Mouse (Mus musculus) liver, postnatal 0 days (tissue): ENCODE data around the gene Hist1h1b. TPM values are rescaled to one million over a fixed set of nuclear protein-coding genes. Genes with fewer than 3 reads are reported as not detected.
"Not testable (repeated sequence)": the region's sequence is repeated elsewhere in the genome, so short reads cannot be mapped to it uniquely, and the experiment has no call there.

Source experiments
- ATAC-seq: fragments of 200-750 bp; cut with Nextera tagmentation; 2 replicates; pipeline ENCODE4 v1.8.0; 2017; ENCODE audit warnings: mild to moderate bottlenecking, moderate library complexity
- DNase-seq: peaks from one replicate; pipeline ENCODE4 v3.0.0-alpha.2; 2016
- H3K27ac ChIP-seq: fragments of 300-500 bp; sonication (generic); 2 replicates; pipeline ENCODE4 v1.5.1; 2014; ENCODE audit warnings: antibody characterized with exemption, moderate library complexity, mild to moderate bottlenecking, low read depth
- H3K27me3 ChIP-seq: fragments of 300-500 bp; sonication (generic); 2 replicates; pipeline ENCODE4 v1.6.1; 2014; ENCODE audit warnings: low read length, control low read depth, mixed read lengths; ENCODE audit not compliant: insufficient read depth
- H3K36me3 ChIP-seq: fragments of 300-500 bp; sonication (generic); replicated peaks from 2 replicates; pipeline ENCODE4 v1.6.1; 2014; ENCODE audit warnings: mild to moderate bottlenecking, control low read depth, low read length, moderate library complexity, mixed read lengths; ENCODE audit not compliant: insufficient read depth
- H3K4me1 ChIP-seq: fragments of 300-500 bp; sonication (generic); 2 replicates; pipeline ENCODE4 v1.6.1; 2014; ENCODE audit warnings: antibody characterized with exemption, mild to moderate bottlenecking, control low read depth; ENCODE audit not compliant: insufficient read depth
- H3K4me2 ChIP-seq: fragments of 300-500 bp; sonication (generic); 2 replicates; pipeline ENCODE4 v1.6.1; 2014; ENCODE audit warnings: low read depth, mild to moderate bottlenecking, low read length, moderate library complexity, mixed read lengths
- H3K4me3 ChIP-seq: fragments of 300-500 bp; sonication (generic); 2 replicates; pipeline ENCODE4 v1.5.1; 2014; ENCODE audit warnings: low read depth, low read length
- H3K9ac ChIP-seq: fragments of 300-500 bp; sonication (generic); replicated peaks from 2 replicates; pipeline ENCODE4 v1.6.1; 2014; ENCODE audit warnings: mild to moderate bottlenecking, moderate library complexity
- H3K9me3 ChIP-seq: fragments of 300-500 bp; sonication (generic); 2 replicates; pipeline ENCODE4 v1.6.1; 2016; ENCODE audit warnings: mild to moderate bottlenecking, control low read depth, low read length, mixed read lengths
- CTCF ChIP-seq: sonication (generic); IDR thresholded peaks from 2 replicates; pipeline ENCODE4 v1.5.1; 2016; ENCODE audit warnings: antibody characterized with exemption, low read depth
- EP300 ChIP-seq: IDR thresholded peaks from 2 replicates; pipeline ENCODE4 v1.6.1; 2016; ENCODE audit warnings: antibody characterized with exemption, low read depth, mild to moderate bottlenecking
- WGBS: fragments of 180-500 bp; shearing (Covaris S2); extraction: QIAGEN DNeasy Blood & Tissue Kit; methylation state at CpG from one replicate; pipeline ENCODE4 v1.1.7; 2014; ENCODE audit not compliant: insufficient replicate concordance; 5-methylcytosine and 5-hydroxymethylcytosine counted together
- polyA plus RNA-seq: library from polyadenylated mRNA; unstranded; fragments of >200 nt; fragmentation: Nextera tagmentation; extraction: Ambion mirVana; gene quantifications from 2 replicates; pipeline ENCODE4 v1.2.1, GENCODE M21; 2015

Hist1h1b gene
- polyA plus RNA-seq, result 20.0 and 27.9 TPM in 2 replicates

GRCm38 (mm10) chr13:21779767-21780731, at the start of gene Hist1h1b:
Hist1h1b (minus strand) TSS chr13:21780625.
- Histone ChIP-seq H3K4me2 (peak within 1 kb of the TSS; percentile 80), H3K36me3 (no peaks in the 10 kb centered on the region), H3K27me3 (no peaks in the 10 kb centered on the region), H3K4me1 (peaks cover 17% of the 10 kb centered on the region), H3K4me3 (peak within 1 kb of the TSS; percentile 61), H3K27ac (peak within 1 kb of the TSS; percentile 95), H3K9ac (peak within 1 kb of the TSS; percentile 87), H3K9me3 (no peaks in the 10 kb centered on the region)
- TF ChIP-seq CTCF (peak; percentile 18), EP300 (no peak)
- DNase-seq (peak; percentile 85), ATAC-seq (peak; percentile 49)
- WGBS, result under 1% methylated on average over 44 of the region's 44 CpGs

DNA sequence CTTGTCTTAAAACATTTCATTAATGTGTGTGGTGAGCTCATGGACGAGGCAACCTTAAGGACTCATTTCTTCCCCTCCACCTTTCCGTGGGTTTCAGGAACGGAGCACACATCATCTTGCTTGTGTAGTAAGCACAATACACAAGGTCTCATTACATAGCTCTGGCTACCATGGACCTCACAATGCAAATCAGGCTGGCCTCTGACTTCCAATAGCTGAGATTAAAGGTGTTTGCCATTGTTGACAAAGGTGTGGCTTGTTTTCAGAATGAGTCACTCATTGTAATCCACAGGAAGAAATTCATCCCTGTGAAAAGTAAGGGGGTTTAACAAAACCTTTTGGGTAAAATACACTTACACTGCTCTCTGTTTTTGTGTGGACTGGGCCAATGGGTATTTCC, 48.1 kb upstream of the Hist1h1b start:
- Histone ChIP-seq H3K36me3 (no peaks in the 10 kb centered on the region), H3K4me2 (no peak overlapping the region), H3K4me3 (no peak overlapping the region), H3K9me3 (no peaks in the 10 kb centered on the region), H3K27ac (no peak overlapping the region), H3K27me3 (no peaks in the 10 kb centered on the region), H3K9ac (no peak overlapping the region), H3K4me1 (no peaks in the 10 kb centered on the region)
- DNase-seq, result no peak
- TF ChIP-seq EP300, result no peak
- no peak for TF ChIP-seq CTCF
- WGBS, result 81% methylated on average over 3 of the region's 3 CpGs
- ATAC-seq, result no peak

DNA sequence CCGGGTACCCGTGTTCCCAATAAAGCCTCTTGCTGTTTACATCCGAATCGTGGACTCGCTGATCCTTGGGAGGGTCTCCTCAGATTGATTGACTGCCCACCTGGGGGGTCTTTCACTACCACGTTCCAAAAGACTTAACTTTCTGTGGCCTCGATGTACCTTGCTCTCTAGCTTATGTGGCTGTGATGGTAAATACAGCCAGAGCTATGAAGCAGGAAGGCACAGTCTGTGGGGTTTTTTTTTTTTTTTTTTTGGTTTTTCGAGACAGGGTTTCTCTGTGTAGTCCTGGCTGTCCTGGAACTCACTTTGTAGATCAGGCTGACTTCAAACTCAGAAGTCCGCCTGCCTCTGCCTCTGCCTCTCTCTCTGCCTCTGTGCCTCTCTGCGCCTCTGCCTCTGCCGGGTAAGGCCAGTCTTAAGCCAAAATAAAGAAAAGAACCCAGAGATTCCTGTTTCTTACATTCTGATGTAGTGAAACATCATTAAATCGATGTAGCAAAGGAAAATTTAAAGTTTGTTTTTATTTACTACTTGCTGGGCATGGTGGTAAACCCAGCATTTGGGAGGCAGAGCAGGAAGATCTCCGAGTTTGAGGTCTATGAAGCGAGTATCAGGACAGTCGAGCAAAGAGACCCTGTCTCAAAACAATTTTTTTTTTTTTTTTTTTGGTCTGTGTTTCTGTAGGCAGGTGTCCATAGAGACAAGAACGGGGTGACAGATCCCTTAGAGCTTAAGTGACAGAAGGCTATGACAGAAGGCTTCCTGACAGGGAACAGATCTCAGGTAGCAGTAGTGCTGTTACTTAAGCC, 39.9 kb upstream of the Hist1h1b start:
- not testable (repeated sequence) for ATAC-seq, H3K9me3 ChIP-seq, H3K36me3 ChIP-seq, H3K27me3 ChIP-seq, H3K9ac ChIP-seq, H3K4me1 ChIP-seq, H3K27ac ChIP-seq, H3K4me3 ChIP-seq, DNase-seq, H3K4me2 ChIP-seq
- WGBS, result 68% methylated on average over 6 of the region's 16 CpGs

- not testable (repeated sequence) for H3K4me2 ChIP-seq, H3K9me3 ChIP-seq, H3K4me1 ChIP-seq, DNase-seq, H3K9ac ChIP-seq, H3K27me3 ChIP-seq, H3K36me3 ChIP-seq
- Histone ChIP-seq H3K27ac (peak overlapping the region; percentile 78), H3K4me3 (0 out of 2 replicates have a peak overlapping the region, but pooled peaks have one; percentile 8)
- 0% methylated on average over 10 of the region's 14 CpGs for WGBS
- ATAC-seq, result peak; percentile 35
Measured at GRCm38 (mm10) chr13:21812092-21812491, 31.7 kb upstream of the Hist1h1b start.

DNA sequence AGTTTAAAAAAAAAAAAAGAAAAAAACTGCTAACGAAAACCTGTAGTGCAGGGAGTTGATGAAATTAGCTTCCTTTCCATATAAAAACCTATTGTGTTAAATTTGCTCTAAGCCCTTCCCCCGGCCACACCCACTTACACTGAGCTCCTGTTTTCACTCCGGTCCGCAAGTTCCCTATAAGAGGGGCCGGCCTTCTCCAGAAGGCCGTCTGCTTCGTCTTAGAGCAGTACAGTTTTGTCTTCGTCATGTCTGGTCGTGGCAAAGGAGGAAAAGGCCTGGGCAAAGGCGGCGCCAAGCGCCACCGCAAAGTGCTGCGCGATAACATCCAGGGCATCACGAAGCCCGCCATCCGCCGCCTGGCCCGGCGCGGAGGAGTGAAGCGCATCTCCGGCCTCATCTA, 31.1 kb upstream of the Hist1h1b start, which contains the start of gene Hist1h4m:
TSS of gene Hist1h4m (plus strand) at position 208 of the 400 bp plus-strand sequence.
- not testable (repeated sequence) for H3K27me3 ChIP-seq, H3K9me3 ChIP-seq, H3K9ac ChIP-seq, DNase-seq, H3K36me3 ChIP-seq, H3K4me1 ChIP-seq, H3K4me2 ChIP-seq
- Histone ChIP-seq H3K27ac (peak within 1 kb of the TSS; percentile 78), H3K4me3 (0 out of 2 replicates have a peak within 1 kb of the TSS, but pooled peaks have one; percentile 8)
- ATAC-seq, result peak; percentile 47
- no CpG with 5 or more reads among the region's 24 CpGs for WGBS

- H3K4me1 ChIP-seq, result not testable (repeated sequence)
Measured at GRCm38 (mm10) chr13:21811074-21811473, 30.6 kb upstream of the Hist1h1b start.

GRCm38 (mm10) chr13:21810073-21810472, 29.6 kb upstream of the Hist1h1b start, which contains the start of the genes Hist1h2bq and Hist1h2ao:
Hist1h2bq (minus strand) TSS chr13:21810197.
Hist1h2ao (plus strand) TSS chr13:21810465.
- H3K4me2 ChIP-seq, H3K9me3 ChIP-seq, H3K4me3 ChIP-seq, H3K27ac ChIP-seq, H3K4me1 ChIP-seq, H3K9ac ChIP-seq, H3K36me3 ChIP-seq, DNase-seq, H3K27me3 ChIP-seq: not testable (repeated sequence)
- ATAC-seq, result peak; percentile 88
- WGBS, result no CpG with 5 or more reads among the region's 23 CpGs

More at GRCm38 (mm10) chr13:21811074-21811473, 30.6 kb upstream of the Hist1h1b start:
- H3K4me3 ChIP-seq, H3K4me2 ChIP-seq, H3K36me3 ChIP-seq, H3K27me3 ChIP-seq, H3K9ac ChIP-seq, H3K27ac ChIP-seq, H3K9me3 ChIP-seq, DNase-seq: not testable (repeated sequence)
- WGBS, result no CpG with 5 or more reads among the region's 8 CpGs
- peak; percentile 19 for ATAC-seq

DNA sequence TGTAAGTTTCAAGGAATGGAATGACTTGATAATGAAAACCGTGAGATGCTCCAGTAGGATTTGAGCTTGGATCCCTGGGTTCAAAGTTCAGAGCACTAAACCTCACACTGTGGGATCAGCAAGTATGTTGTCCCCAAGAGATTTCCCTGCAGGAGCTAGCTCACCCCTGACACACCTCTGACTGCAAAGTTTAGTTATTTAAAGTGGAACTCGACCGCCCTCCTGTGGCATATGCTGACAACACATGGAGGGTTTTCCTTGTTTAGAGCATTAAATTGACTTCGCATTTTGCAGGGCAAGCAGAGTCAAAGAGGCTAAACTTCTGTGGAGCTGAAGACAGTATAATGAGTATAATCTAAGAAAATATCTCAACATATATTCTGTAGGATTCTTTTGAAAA, 22.6 kb upstream of the Hist1h1b start:
- H3K27ac ChIP-seq, H3K36me3 ChIP-seq, H3K9ac ChIP-seq, H3K27me3 ChIP-seq, H3K4me1 ChIP-seq, H3K9me3 ChIP-seq, H3K4me2 ChIP-seq, H3K4me3 ChIP-seq, DNase-seq: not testable (repeated sequence)
- ATAC-seq, result peak; percentile 82
- no CpG with 5 or more reads among the region's 4 CpGs for WGBS

- not testable (repeated sequence) for H3K27ac ChIP-seq, H3K4me3 ChIP-seq, DNase-seq, ATAC-seq, H3K27me3 ChIP-seq, H3K4me1 ChIP-seq, H3K4me2 ChIP-seq, H3K36me3 ChIP-seq, H3K9ac ChIP-seq, H3K9me3 ChIP-seq
Measured at GRCm38 (mm10) chr13:21797163-21797562, 16.7 kb upstream of the Hist1h1b start.
